Mouse (Mus musculus) induced T-regulatory cell, adult 2 months (primary cell): ENCODE data around the gene Slc44a4.

ENCODE experiments used
- DNase-seq: peaks from one replicate; pipeline ENCODE4 v3.0.0-alpha.2; 2012; ENCODE audit warnings: low read depth

Gene Slc44a4

GRCm38 (mm10) chr17:34913930-34914665, at the start of gene Slc44a4:
Gene Slc44a4, plus strand, starts transcription at chr17:34914466.
- no peak for DNase-seq

DNA sequence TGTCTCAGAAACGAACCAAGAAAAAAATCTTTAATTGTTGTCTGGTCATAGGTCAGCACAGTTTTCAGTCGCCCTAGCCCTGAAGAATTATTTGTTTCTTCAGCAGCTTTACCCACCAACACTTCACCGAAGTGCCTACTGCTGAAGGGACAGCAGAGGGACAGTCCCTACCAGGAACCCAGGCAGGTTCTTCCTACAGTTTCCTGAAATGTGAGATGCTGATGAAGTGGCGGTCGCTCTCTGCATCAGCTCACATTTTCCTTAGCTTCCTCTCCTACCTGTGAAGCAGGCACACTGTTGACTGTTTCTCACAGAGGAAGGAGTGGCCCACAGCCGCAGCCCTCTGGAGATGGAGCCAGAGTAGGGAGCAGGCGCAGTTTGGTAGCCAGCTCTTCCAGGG, 48.3 kb upstream of the Slc44a4 start:
- DNase-seq = no peak

DNA sequence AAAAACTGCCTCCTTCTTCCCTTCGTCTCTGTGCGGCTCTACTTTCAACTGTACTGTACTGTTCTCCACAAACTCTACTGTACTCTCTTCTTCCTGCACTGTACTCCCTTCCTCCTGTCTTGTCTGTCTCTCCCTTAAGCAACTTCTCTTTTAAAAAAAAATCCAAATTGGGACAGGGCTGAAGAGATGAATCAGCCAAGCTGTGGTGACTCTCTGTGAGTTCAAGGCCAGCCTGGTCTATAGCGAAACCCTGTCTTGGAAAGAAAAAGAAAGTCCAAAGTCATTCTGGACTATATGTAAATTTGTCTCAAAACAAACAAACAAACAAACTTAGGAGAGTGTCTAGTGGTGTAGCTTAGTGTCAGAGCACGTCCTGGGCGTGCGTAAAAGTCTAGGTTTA, 39.9 kb upstream of the Slc44a4 start:
- no peak for DNase-seq

GRCm38 (mm10) chr17:34879336-34879879, 34.9 kb upstream of the Slc44a4 start, which contains the start of gene Zbtb12:
Gene Zbtb12, plus strand, starts transcription at chr17:34879483.
- peak; percentile 77 for DNase-seq

- no peak for DNase-seq
These were observed 33.1 kb upstream of the Slc44a4 start for GRCm38 (mm10) chr17:34881166-34881565.

GRCm38 (mm10) chr17:34881683-34882310, 32.5 kb upstream of the Slc44a4 start, which contains the start of gene Gm20547:
Gene Gm20547, minus strand, starts transcription at chr17:34882042.
- DNase-seq = no peak

- DNase-seq = no peak
These were observed 30.9 kb upstream of the Slc44a4 start for GRCm38 (mm10) chr17:34883332-34883731.

DNA sequence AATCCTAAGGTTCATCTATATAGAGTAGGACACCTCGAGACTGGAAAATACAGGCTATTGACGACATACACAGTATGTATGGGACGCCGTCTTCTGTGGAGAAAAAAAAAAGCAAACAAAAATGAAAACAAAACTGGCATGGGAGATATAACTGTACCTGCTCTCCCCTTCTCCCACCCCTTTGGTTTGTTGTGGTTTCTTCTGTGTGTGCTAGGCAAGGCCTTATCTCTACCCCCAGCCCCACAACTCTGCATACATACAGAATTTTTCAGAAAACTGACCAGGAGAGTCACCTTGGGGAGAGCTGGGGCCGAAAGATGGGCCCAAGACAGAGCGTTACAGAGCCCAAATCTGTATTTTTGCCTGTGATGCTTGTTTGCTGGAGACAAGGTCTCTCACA, 29.6 kb upstream of the Slc44a4 start:
- no peak for DNase-seq

GRCm38 (mm10) chr17:34885615-34886014, 28.7 kb upstream of the Slc44a4 start:
- no peak for DNase-seq

GRCm38 (mm10) chr17:34887942-34888341, 26.3 kb upstream of the Slc44a4 start:
- DNase-seq = no peak

DNA sequence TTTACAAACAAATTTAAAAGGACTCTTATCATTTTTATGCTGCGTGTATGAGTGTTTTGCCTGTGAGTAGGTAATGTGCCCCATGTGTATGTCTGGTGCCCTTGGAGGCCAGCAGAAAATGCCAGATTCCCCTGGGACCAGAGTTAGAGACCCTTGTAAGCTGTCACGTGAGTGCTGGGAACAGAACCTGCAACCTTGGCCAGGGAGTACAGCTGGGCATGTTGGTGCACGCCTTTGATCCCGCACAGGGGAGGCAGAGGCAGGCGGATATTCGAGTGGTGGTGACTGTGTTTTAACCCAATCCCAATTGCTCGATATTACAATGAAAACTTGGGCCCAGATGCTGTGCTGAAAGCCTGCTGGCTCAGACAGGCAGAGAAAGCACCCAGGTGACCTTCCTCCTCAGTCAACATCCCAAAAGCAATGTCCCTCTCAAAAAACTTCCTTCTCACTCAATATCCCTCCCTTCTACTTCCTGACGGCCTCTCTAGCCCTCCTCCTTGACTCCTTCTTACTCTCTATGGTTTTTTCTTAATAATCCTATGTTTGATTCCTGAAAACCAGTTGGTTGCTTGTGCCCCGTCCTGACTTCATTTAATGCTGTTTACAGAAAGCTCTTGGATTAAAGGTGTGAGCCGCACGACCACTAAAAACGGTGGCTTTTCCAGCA, 24.1 kb upstream of the Slc44a4 start:
- no peak for DNase-seq

DNA sequence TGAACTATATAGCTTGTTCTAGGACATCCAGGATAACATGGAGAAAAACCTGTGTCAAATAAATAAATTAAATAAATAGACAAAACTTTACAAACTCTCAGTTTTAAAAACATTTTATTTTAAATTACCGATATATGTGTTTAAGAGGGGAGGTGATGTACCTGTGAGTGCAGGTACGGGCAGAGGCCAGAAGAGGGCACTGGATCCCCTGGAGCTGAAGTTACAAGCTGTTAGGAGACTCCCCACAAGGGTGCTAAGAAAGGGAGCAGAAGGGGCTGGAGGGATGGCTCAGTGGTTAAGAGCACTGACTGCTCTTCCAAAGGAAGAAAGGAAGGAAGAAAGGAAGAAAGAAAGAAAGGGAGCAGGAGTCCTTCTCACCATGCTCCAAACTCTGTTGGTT, 22.9 kb upstream of the Slc44a4 start:
- no peak for DNase-seq

- DNase-seq = no peak
These were observed 21.0 kb upstream of the Slc44a4 start for GRCm38 (mm10) chr17:34893072-34893824.

- peak; percentile 93 for DNase-seq
These were observed 20.1 kb upstream of the Slc44a4 start for GRCm38 (mm10) chr17:34894074-34894597.

GRCm38 (mm10) chr17:34894801-34895530, 19.3 kb upstream of the Slc44a4 start:
- peak; percentile 56 for DNase-seq

DNA sequence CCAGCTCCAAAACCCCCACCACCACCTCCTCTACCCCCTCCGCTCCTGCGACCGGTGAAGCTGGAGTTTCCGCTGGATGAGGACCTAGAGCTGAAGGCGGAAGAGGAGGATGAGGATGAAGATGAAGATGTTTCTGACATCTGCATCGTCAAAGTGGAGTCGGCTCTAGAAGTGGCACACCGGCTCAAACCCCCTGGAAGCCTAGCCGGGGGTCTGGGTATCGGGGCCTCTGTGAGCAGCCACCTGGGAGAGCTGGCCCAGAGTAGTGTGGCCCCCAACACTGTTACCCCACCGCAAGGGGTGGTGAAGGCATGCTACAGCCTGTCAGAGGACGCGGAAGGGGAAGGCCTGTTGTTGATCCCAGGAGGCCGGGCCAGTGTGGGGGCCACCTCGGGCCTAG, 18.5 kb upstream of the Slc44a4 start:
- DNase-seq = no peak

GRCm38 (mm10) chr17:34896366-34896765, 17.9 kb upstream of the Slc44a4 start:
- DNase-seq = peak; percentile 82

- no peak for DNase-seq
These were observed 16.7 kb upstream of the Slc44a4 start for GRCm38 (mm10) chr17:34897373-34898159.

GRCm38 (mm10) chr17:34898160-34898586, 16.1 kb upstream of the Slc44a4 start, which contains the start of the genes C2 and Ehmt2:
Gene C2, minus strand, starts transcription at chr17:34898265.
Gene Ehmt2, plus strand, starts transcription at chr17:34898469.
- peak; percentile 83 for DNase-seq

GRCm38 (mm10) chr17:34898706-34899052, 15.6 kb upstream of the Slc44a4 start:
- peak; percentile 48 for DNase-seq
